Mouse (Mus musculus): ENCODE data around the gene Rab6a.

DNA sequence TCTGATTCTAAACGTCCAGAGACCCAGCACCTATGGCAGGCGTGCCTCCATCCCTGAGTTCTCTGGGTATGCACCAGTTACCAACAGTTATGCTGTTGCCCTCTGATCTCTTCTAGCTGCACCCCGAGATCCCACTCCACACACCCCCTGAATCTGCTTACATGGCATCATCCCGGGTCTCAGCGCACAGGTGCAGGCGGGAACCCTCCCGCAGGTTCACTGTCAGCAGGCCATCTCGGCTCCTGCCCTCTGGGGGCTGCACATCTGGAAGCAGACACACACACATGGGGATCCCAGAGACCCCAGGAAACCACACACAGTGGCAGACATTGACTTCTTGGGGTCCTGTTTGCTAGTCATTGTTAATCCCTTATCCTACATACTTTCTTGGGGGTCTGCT lies 47.2 kb downstream of the Rab6a start:
- TF ChIP-seq ETS1 (IDR thresholded peaks at IDR 0.05; ENCODE audit: low read depth, low read length) (no peak), CTCF (IDR thresholded peaks at IDR 0.05 in 2 of 3, conservative IDR thresholded peaks at IDR 0.05 in 1 of 3; ENCODE audit: control insufficient read depth in 1 of 3, insufficient read depth in 1 of 3, low read depth in 2 of 3, low read length in 3 of 3, poor library complexity in 1 of 3, severe bottlenecking in 1 of 3) (no peak), TCF12 (IDR thresholded peaks at IDR 0.05; ENCODE audit: low read depth, low read length) (no peak), RCOR1 (IDR thresholded peaks at IDR 0.05; ENCODE audit: low read depth, low read length) (no peak), ZC3H11A (IDR thresholded peaks at IDR 0.05; ENCODE audit: low read depth, low read length) (no peak), GABPA (IDR thresholded peaks at IDR 0.05; ENCODE audit: low read depth, low read length) (no peak), MYC (IDR thresholded peaks at IDR 0.05; ENCODE audit: low read depth, low read length) (no peak), E2F4 (IDR thresholded peaks at IDR 0.05; ENCODE audit: borderline replicate concordance, low read depth, low read length) (no peak)

Measured in MEL (cell line).